ENCODE assay signal across 23 mouse cellular contexts in the genomic region with DNA sequence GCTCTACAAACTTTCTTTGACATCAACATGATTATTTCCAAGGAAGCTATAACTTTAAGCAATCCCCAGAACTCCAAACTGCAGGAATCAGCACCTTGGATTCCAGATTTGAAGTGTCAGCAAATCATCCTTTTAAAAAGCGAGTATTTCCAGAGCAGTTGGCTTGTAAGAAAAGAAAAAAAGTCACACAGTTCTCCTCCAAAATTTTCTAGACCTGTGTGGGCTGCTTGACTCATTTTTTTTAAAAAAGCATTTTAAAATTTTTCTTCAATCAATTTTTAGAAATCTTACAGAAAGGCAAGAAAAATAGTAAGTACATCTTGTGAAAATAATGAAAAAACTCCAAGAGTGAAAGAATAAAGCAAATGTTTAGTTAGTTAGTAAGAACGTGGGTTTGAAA.
DNase-seq lines count a peak whose midpoint lies in the region; ATAC-seq lines count a peak whose summit lies in the region.
"Had no signal": no experiment of that assay in that cellular context is flagged by ENCODE, and none has a peak within 500 bp of the region (broad histone marks: within the 10 kb centered on the region; RNA-seq: fewer than 3 reads in every experiment).

No protein-coding gene starts in this region.

- DNase-seq in frontal cortex, postnatal 10 days (ENCODE audit: low spot score in 2 of 2), result no peak
- DNase-seq in left cerebral cortex, adult 11 months (ENCODE audit: low spot score), result peak; percentile 2
- DNase-seq in left cerebral cortex, postnatal 36 days (ENCODE audit: low spot score in 2 of 2), result no peak
- DNase-seq in left cerebral cortex, postnatal 25 days (ENCODE audit: low spot score in 2 of 2), result peak; percentile 2 to 68
- DNase-seq in left cerebral cortex, adult 18-20 months (ENCODE audit: low spot score in 2 of 2), result no peak
- peak; percentile 67 for DNase-seq in brain, adult 2 months (ENCODE audit: low read depth, low spot score)
- no peak for DNase-seq in layer of hippocampus, adult 8-10 months (ENCODE audit: low spot score in 2 of 2)
- DNase-seq: adrenal gland, adult 8-10 months; adrenal gland, postnatal 14 days; adrenal gland, postnatal 36 days; B cell, adult 2 months; cerebellum, adult 11 months; cerebellum, adult 18-20 months; cerebellum, adult 8-10 months; cerebellum, adult 9-11 months; cerebellum, postnatal 14 days; cerebellum, postnatal 36 days; embryo, embryonic 11 days had no signal

- intact Hi-C loops in left cerebral cortex, postnatal 36 days (cut with DNase I), result no loop called here
- intact Hi-C loops in left cerebral cortex, postnatal 25 days (cut with DNase I), result loop anchor here (5.0 kb wide), 3 partner anchors 58 to 1013 kb away; a partner anchor contains a TSS

- ATAC-seq in frontal cortex, adult (ENCODE audit: low TSS enrichment), result peak; percentile 82
- ATAC-seq: activated CD4-positive, CD25-positive, alpha-beta regulatory T cell, adult 4 months; CD4-positive, CD25-positive, alpha-beta regulatory T cell, adult 4 months; forebrain, embryonic 14.5 days; Patski had no signal

Comparison
In these comparisons a context has a peak if more than half of its experiments do, and no peak if none do; other contexts are left out.
1. DNase-seq: peak in left cerebral cortex, adult 11 months (single experiment), left cerebral cortex, postnatal 25 days (2 of 2) and brain, adult 2 months (single experiment); none in frontal cortex, postnatal 10 days (0 of 2), left cerebral cortex, postnatal 36 days (0 of 2), left cerebral cortex, adult 18-20 months (0 of 2) and layer of hippocampus, adult 8-10 months (0 of 2).